Mouse (Mus musculus): ENCODE measurements around the gene Actr8.

Gene Actr8

GRCm38 (mm10) chr14:29978254-29979204 is at the start of gene Actr8:
TSS of gene Actr8 (plus strand) at chr14:29978337.
- DNase-seq (ENCODE audit: extremely low spot score, low spot score), result peak; percentile 97

DNA sequence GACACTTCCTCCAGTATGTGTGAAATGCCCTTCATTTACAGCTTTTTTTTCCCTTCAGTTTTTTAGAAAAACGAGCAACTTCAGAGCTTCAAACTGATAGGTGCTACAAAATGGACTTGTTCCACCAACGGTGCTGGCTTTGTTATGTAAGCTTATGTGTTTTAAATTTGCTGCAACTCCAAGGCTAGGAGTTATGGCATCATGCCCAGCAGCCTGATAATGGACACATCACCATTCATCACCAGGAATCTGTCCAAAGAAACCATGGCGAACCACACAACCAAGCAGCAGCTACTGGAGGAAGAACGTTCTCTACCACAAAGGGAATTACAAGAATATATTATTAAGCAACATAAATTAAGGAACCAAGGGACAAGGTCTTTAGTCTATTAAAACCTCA is 49.2 kb upstream of the Actr8 start:
- no peak for DNase-seq (ENCODE audit: extremely low spot score, low spot score)

DNA sequence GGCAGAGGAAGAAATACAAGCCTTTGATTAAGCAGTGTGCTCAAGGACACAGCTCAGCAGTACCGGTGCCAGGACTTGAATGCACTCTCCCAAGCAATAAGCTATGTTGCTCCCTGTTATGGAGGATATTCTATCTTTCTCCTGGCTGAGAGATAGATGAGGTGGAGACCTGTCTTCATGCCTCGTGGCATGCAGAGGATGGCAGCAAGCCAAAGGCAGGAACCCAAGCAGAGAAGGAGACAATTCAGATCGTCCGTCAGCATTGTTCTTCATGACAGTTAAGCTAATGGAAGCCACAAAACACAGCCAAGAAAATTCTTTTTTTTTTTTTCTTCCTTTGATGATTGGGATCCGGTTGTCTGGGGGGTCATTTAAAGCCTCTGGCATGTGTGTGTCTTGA is 42.6 kb upstream of the Actr8 start:
- DNase-seq (ENCODE audit: extremely low spot score, low spot score), result no peak

DNA sequence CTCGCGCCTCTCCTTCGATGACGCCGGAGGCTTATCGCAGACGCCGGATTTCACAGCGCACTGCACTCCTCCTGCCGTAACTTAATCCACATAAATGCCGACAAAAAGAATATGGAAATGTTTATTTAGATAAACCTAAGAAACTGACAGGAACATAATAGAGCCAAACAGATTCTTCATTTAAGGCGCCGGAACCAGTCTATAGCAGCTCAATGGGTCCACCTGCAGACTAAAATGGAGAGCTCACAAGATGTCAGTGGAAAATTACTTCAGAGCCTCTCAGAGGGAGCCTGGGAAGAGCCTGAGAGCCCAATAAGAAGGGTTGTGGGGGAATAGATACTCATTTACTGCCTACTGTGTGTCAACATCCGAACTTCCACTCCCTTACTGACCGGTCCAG is 40.7 kb upstream of the Actr8 start:
- DNase-seq (ENCODE audit: extremely low spot score, low spot score), result no peak

DNA sequence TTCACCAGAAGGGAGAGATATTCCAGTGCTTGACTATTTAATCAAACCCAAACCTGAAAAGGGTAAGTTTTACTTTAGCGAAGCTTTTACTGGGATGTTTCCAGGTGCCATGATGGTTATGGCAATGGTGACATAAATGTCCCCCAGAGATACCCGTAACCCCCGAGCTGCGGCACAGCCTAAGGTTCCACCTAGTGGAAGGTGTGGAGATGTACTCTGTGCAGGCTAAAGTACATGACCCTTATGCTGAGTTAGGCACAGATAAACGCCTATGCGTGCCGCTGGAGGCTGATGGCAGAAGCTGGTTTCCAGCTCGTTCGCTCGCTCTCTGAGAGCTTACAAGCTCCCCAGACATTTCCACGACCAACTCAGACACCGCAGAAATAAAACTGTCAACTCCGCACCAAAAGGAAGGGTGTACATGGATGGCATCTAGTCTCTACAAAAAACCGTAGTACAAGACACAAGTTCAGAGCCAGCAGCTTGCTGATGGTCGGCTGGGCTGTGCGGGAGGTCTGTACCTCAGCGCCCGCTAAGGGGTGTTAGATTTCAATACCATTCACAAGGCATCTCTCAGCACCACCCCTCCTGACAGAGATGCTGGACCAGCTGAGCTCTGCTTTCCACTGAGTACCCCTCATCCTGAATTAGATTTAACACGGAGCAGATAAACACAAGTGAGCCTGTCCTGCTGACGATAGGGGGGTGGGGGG is 38.4 kb upstream of the Actr8 start:
- DNase-seq (ENCODE audit: extremely low spot score, low spot score), result peak; percentile 13

DNA sequence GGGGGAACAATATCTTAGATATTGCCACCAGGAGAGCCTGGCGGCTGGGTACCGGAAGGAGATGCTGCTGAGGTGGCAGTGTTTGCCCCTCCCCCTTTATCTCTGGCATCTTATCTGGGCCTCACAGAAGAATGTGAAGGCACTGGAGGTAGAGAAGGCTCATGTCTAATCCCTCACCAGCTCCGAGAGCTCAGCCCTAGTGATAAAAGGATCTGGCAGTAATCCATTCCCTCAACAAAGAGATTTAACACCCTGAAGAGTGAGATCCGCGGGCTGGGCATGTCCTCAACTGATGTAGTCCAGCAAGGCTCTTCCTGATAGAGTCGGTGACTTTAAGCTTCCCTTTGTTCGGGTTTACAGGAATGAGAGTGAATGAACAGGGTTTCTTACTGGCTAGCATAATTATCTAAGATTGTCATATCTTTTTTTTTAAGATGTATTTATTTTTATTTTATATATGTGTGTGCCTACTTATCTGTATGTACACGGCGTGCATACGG is 37.8 kb upstream of the Actr8 start:
- no peak for DNase-seq (ENCODE audit: extremely low spot score, low spot score)

DNA sequence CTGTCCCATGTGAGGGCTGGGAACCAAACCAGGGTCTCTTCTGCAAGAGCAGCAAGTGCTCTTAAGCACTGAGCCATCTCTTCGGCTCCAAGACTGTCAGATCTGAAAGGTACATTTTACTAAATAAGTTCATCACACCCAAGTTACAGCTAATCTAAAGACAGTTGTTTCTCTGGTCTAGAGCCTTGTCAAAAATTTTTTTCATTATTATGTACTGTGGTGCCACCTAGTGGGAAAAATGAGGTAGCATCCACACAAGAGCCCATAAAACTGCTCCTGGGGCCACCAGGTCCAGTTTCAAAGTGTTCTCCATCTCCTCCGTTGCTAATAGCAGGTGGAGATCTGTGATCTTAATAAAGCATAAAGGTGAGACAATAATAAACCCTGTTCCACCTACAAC is 37.3 kb upstream of the Actr8 start:
- DNase-seq (ENCODE audit: extremely low spot score, low spot score), result peak; percentile 26

GRCm38 (mm10) chr14:29946761-29947309 is 31.3 kb upstream of the Actr8 start:
- no peak for DNase-seq (ENCODE audit: extremely low spot score, low spot score)

DNA sequence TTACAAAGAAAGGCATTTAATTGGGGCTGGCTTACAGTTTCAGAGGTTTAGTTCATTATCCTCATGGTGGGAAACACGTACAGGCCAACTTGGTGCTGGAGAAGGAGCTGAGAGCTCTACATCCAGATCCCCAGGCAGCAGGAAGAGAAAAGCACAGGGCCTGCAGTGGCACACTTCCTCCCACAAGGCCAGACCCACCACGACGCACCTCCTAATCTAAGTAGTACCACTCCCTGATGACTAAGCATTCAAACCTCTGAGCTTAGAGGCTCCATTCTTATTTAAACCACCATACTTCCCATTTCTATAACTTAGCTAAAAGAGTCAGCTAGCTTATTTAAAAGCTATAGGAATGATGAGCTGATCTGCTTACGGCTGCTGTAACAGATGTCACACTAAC is 27.3 kb upstream of the Actr8 start:
- DNase-seq (ENCODE audit: extremely low spot score, low spot score), result no peak

GRCm38 (mm10) chr14:29957393-29957792 is 20.7 kb upstream of the Actr8 start:
- DNase-seq (ENCODE audit: extremely low spot score, low spot score), result no peak

DNA sequence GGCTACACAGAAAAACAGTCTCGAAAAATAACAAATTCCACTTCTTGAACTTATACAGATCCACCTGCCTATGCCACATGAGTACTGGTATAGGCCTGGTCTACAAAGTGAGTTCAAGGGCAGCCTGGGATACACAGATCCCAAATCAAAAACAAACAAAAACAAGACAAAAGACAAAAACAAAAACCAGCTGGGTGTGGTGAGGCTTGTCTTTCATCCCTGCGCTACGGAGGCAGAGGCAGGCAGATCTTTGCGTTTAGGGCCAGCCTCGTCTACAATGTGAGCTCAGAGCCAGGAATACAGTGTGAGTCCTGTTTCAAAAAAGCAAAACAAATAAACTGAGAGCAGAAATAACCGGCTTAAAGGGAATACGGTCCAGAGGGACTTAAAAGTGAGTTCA is 10.5 kb upstream of the Actr8 start:
- DNase-seq (ENCODE audit: extremely low spot score, low spot score), result no peak

GRCm38 (mm10) chr14:29968075-29968821 is 9.9 kb upstream of the Actr8 start, which contains the start of gene Selenok:
TSS of gene Selenok (plus strand) at chr14:29968308.
- DNase-seq (ENCODE audit: extremely low spot score, low spot score), result peak; percentile 92

DNA sequence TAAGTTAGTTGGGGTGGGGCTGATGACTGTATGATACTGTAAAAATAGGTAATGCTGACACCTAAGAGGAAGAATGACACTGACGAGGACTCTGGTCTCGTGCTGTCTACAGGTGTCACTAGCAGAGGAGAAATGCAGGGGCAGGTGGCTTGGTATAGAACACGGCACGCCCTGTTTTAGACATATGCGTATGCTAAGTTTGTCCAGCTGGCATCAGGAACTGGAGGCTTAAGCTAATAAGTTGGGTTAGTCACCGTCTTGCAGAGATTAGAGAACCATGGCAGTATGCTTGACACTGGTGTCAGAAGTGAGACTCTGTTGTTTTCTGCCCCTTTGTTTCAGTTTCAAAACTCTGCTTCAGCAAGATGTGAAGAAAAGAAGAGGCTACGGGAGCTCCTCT is 6.7 kb upstream of the Actr8 start:
- no peak for DNase-seq (ENCODE audit: extremely low spot score, low spot score)

GRCm38 (mm10) chr14:29971993-29972392 is 6.1 kb upstream of the Actr8 start:
- DNase-seq (ENCODE audit: extremely low spot score, low spot score), result no peak

DNA sequence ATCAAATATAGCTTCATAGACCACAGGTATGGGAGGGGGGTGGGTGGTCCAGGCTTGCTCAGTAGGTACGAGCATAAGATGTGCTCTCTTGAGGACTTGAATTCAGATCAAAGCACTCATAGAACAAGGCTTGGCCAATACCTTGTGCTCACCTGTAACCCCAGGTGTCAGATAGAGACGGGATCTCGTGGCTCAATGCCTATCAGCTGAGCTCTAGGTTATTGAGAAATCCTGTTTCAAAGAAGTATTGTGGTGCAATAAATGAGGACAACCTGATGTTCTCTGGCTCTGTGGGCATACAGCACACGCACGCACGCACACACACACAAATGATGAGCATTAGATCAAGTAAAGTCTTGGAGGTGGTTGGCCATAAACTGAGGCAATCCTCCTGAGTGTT is 1.2 kb upstream of the Actr8 start:
- no peak for DNase-seq (ENCODE audit: extremely low spot score, low spot score)

DNA sequence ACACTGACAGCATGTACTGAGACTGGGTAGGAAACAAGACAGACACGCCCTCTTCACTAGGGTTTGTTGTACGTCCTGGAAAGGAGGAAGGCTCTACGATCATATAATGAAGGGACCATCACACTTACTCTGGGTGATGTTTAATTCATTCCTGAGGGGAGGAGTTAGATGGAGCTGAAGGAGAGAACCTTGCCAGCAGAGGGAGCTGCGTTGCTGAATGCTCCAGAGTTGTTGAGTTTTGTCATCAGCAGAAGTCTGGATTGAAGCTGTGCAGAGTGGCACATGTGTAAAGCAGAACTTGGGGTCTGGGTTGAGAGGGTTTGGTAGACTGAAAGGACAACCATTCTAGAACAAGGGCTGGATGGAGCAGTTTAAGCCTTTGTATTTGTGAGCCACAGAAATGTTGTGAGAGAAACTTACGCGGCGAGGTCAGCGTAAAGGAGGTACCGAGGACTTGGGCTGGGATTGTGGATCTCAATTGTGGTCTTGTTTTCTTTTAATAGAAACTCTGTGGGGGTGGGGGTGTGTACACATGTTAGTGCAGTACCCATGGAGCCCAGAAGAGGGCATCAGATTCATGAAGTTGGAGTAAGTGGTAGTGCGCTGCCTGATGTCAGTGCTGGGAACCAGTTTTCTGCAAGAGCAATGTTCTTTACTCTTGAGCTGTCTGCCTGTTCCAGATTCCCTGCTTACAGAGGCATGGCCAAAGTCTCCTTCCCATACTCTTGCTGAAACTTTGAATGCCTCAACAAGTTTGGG is 2.5 kb downstream of the Actr8 start:
- no peak for DNase-seq (ENCODE audit: extremely low spot score, low spot score)

- no peak for DNase-seq (ENCODE audit: extremely low spot score, low spot score)
Observed at GRCm38 (mm10) chr14:29986096-29986495, 8.0 kb downstream of the Actr8 start.

GRCm38 (mm10) chr14:29987276-29987675 is 9.1 kb downstream of the Actr8 start:
- no peak for DNase-seq (ENCODE audit: extremely low spot score, low spot score)

DNA sequence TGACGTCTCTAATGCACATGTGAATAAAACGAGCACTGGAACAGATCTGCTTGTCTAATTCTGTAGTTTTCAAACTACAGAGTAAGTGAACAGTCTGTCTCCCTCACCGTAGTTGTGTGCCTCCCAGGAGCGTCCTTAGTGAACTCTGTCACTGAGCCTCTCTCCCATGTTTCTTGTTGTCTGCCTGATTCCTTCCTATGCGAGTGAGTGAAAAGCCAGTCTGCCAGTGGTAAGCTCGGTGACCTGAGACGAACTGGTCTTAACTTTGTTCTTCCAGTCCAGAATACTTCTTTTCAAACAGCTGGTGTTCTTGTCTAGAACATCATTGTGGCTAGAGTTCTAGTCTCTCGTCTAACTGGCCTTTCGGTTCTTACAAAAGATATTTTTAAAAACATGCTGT is 9.6 kb downstream of the Actr8 start:
- no peak for DNase-seq (ENCODE audit: extremely low spot score, low spot score)

GRCm38 (mm10) chr14:29988337-29988736 is 10.2 kb downstream of the Actr8 start:
- DNase-seq (ENCODE audit: extremely low spot score, low spot score), result no peak

DNA sequence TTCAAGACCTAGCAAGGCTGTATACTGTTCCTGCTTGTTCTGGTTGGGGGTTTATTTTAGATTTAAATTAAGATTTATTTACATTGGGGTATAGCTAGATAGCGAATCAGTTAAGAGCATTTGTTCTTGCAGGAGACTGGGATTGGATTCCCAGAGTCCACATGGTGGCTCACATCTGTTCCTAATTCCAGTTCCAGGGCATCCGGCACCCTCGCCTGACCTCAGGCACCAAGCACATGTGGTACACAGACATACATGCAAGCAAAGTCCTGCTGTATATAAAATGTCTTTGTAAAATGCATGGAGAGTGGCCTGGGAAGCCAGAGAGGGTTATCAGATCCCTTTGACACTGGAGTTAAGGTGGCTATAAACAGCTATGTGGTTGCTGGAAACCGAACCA is 16.8 kb downstream of the Actr8 start:
- DNase-seq (ENCODE audit: extremely low spot score, low spot score), result peak; percentile 44

Data from neural tube, embryonic 10.5 days (tissue).